14 mouse cellular contexts compared by ENCODE assay signal in the genomic region with DNA sequence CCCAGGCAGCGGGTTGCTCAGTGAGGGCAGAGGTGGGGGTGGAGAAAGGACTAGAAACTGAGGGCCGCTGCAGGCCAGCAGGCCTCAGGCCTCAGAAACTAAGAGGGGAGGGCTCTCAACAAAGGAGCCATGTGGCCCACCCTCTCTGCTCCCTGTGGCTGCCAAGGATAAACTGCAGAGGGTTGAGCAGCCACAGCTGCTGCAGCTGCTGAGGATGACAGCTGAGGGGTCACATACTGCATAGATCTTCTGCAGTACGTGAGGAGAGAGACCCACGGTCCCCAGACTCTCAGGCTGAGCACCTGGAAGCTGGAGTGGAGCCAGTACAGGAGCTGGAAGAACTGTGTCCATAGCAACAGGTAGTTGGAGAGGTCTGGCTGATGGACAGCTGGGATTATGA. TPM values are rescaled to one million over a fixed set of nuclear protein-coding genes. Genes with fewer than 3 reads are reported as not detected.
A peak's percentile ranks its signal among the peaks of the same experiment; 100 is the strongest.
DNase-seq lines count a peak whose midpoint lies in the region; ATAC-seq and TF ChIP-seq lines count a peak whose summit lies in the region.
"Had no signal": no experiment of that assay in that cellular context is flagged by ENCODE, and none has a peak within 500 bp of the region (broad histone marks: within the 10 kb centered on the region; RNA-seq: fewer than 3 reads in every experiment).

No protein-coding gene starts in this region.

- H3K27me3 ChIP-seq in intestine, embryonic 14.5 days (replicated peaks; ENCODE audit: control insufficient read depth, insufficient read depth, low read length), result no peaks in the 10 kb centered on the region
- H3K27me3 ChIP-seq in intestine, postnatal 0 days (replicated peaks; ENCODE audit: control insufficient read depth, insufficient read depth, low read length), result no peaks in the 10 kb centered on the region
- no peaks in the 10 kb centered on the region for H3K27me3 ChIP-seq in lung, postnatal 0 days (replicated peaks; ENCODE audit: insufficient read depth, low read length)
- no peaks in the 10 kb centered on the region for H3K27me3 ChIP-seq in intestine, embryonic 16.5 days (replicated peaks; ENCODE audit: control insufficient read depth, insufficient read depth, low read length)
- H3K27me3 ChIP-seq in stomach, embryonic 15.5 days (replicated peaks), result no peaks in the 10 kb centered on the region
- H3K27me3 ChIP-seq: forebrain, embryonic 13.5 days; midbrain, embryonic 13.5 days had no signal

- peak; percentile 81 for ATAC-seq in intestine, embryonic 14.5 days (replicated peaks; ENCODE audit: low FRiP score, low TSS enrichment, low read depth)
- no peak for ATAC-seq in intestine, postnatal 0 days
- ATAC-seq in lung, postnatal 0 days, result peak; percentile 66
- ATAC-seq in intestine, embryonic 16.5 days, result peak; percentile 28; the same call in 1 of the 2 replicates
- peak; percentile 69 for ATAC-seq in stomach, embryonic 15.5 days (ENCODE audit: insufficient read depth, low FRiP score, low read depth)
- ATAC-seq: forebrain, embryonic 13.5 days; inflammation-experienced regulatory T-cells, adult 6 months; midbrain, embryonic 13.5 days had no signal

- H3K4me1 ChIP-seq in intestine, embryonic 14.5 days (replicated peaks; ENCODE audit: control insufficient read depth, insufficient read depth, low read length), result peaks cover 11% of the 10 kb centered on the region; the same call in 1 of the 2 replicates
- 0 out of 2 replicates have a peak, but pooled peaks cover 5% of the 10 kb centered on the region for H3K4me1 ChIP-seq in intestine, postnatal 0 days (replicated peaks; ENCODE audit: control insufficient read depth, insufficient read depth, low read length)
- H3K4me1 ChIP-seq in lung, postnatal 0 days (ENCODE audit: insufficient read depth, low read depth, low read length), result no peaks in the 10 kb centered on the region
- peaks cover 15% of the 10 kb centered on the region; the same call in 1 of the 2 replicates for H3K4me1 ChIP-seq in intestine, embryonic 16.5 days (ENCODE audit: control insufficient read depth, insufficient read depth, low read length)
- H3K4me1 ChIP-seq in stomach, embryonic 15.5 days, result peaks cover 14% of the 10 kb centered on the region; the same call in 1 of the 2 replicates
- H3K4me1 ChIP-seq: forebrain, embryonic 13.5 days; midbrain, embryonic 13.5 days had no signal

- peak overlapping the region; percentile 19; the same call in 1 of the 2 replicates for H3K27ac ChIP-seq in intestine, embryonic 14.5 days (ENCODE audit: low read depth)
- no peak overlapping the region for H3K27ac ChIP-seq in intestine, postnatal 0 days (ENCODE audit: low read depth, low read length)
- no peak overlapping the region for H3K27ac ChIP-seq in lung, postnatal 0 days (ENCODE audit: low read length)
- H3K27ac ChIP-seq in intestine, embryonic 16.5 days (ENCODE audit: low read length), result no peak overlapping the region
- peak overlapping the region; percentile 16; the same call in 1 of the 2 replicates for H3K27ac ChIP-seq in stomach, embryonic 15.5 days
- H3K27ac ChIP-seq: forebrain, embryonic 13.5 days; midbrain, embryonic 13.5 days had no signal

- no peak for TF ChIP-seq CTCF in intestine, postnatal 0 days (IDR thresholded peaks at IDR 0.05; ENCODE audit: low read depth)
- TF ChIP-seq CTCF in lung, postnatal 0 days (IDR thresholded peaks at IDR 0.05), result no peak

- DNase-seq in intestine, embryonic 14.5 days (ENCODE audit: low spot score), result no peak
- peak; percentile 56 for DNase-seq in lung, postnatal 0 days (ENCODE audit: low spot score)
- no peak for DNase-seq in lung, postnatal 36 days
- no peak for DNase-seq in gastrocnemius, postnatal 4 days (ENCODE audit: low spot score in 2 of 2)
- DNase-seq: cerebellum, adult 18-20 months; gastrocnemius, postnatal 10 days; layer of hippocampus, adult 9-11 months had no signal

- 40% methylated on average over 4 of the region's 4 CpGs for WGBS in intestine, embryonic 14.5 days
- WGBS in intestine, postnatal 0 days, result 60% methylated on average over 4 of the region's 4 CpGs
- WGBS in lung, postnatal 0 days, result 34% methylated on average over 4 of the region's 4 CpGs
- 56% methylated on average over 4 of the region's 4 CpGs for WGBS in intestine, embryonic 16.5 days
- WGBS in stomach, embryonic 15.5 days, result 40% methylated on average over 4 of the region's 4 CpGs

- no peak overlapping the region for H3K4me3 ChIP-seq in intestine, embryonic 14.5 days (ENCODE audit: low read depth, low read length)
- no peak overlapping the region for H3K4me3 ChIP-seq in intestine, postnatal 0 days (ENCODE audit: low read depth, low read length)
- no peak overlapping the region for H3K4me3 ChIP-seq in lung, postnatal 0 days (ENCODE audit: low read depth, low read length)
- H3K4me3 ChIP-seq in intestine, embryonic 16.5 days (ENCODE audit: low read length), result no peak overlapping the region
- H3K4me3 ChIP-seq in stomach, embryonic 15.5 days (replicated peaks), result no peak overlapping the region
- H3K4me3 ChIP-seq: forebrain, embryonic 13.5 days; midbrain, embryonic 13.5 days had no signal

- no peaks in the 10 kb centered on the region for H3K36me3 ChIP-seq in intestine, embryonic 14.5 days (ENCODE audit: control insufficient read depth, insufficient read depth, low read length)
- no peaks in the 10 kb centered on the region for H3K36me3 ChIP-seq in intestine, postnatal 0 days (ENCODE audit: control insufficient read depth, insufficient read depth)
- H3K36me3 ChIP-seq in lung, postnatal 0 days (ENCODE audit: insufficient read depth, low read length), result no peaks in the 10 kb centered on the region
- H3K36me3 ChIP-seq in intestine, embryonic 16.5 days (ENCODE audit: control insufficient read depth, insufficient read depth, low read length), result no peaks in the 10 kb centered on the region
- H3K36me3 ChIP-seq in stomach, embryonic 15.5 days, result no peaks in the 10 kb centered on the region
- H3K36me3 ChIP-seq: G1E; midbrain, embryonic 13.5 days had no signal

- H3K9me3 ChIP-seq in intestine, embryonic 14.5 days (ENCODE audit: control insufficient read depth, low read length), result no peaks in the 10 kb centered on the region
- H3K9me3 ChIP-seq in intestine, postnatal 0 days (ENCODE audit: control insufficient read depth), result no peaks in the 10 kb centered on the region
- no peaks in the 10 kb centered on the region for H3K9me3 ChIP-seq in lung, postnatal 0 days (ENCODE audit: low read length)
- H3K9me3 ChIP-seq in intestine, embryonic 16.5 days (ENCODE audit: control insufficient read depth, low read length), result no peaks in the 10 kb centered on the region
- H3K9me3 ChIP-seq in stomach, embryonic 15.5 days, result no peaks in the 10 kb centered on the region
- H3K9me3 ChIP-seq: forebrain, embryonic 13.5 days; G1E; midbrain, embryonic 13.5 days had no signal

- no peak overlapping the region for H3K4me2 ChIP-seq in intestine, embryonic 14.5 days (ENCODE audit: low read length)
- no peak overlapping the region for H3K4me2 ChIP-seq in intestine, postnatal 0 days (replicated peaks; ENCODE audit: low read depth)
- no peak overlapping the region for H3K4me2 ChIP-seq in lung, postnatal 0 days (replicated peaks; ENCODE audit: low read depth, low read length)
- no peak overlapping the region for H3K4me2 ChIP-seq in intestine, embryonic 16.5 days (ENCODE audit: low read depth, low read length)
- no peak overlapping the region for H3K4me2 ChIP-seq in stomach, embryonic 15.5 days
- H3K4me2 ChIP-seq: forebrain, embryonic 13.5 days; midbrain, embryonic 13.5 days had no signal

- no peak overlapping the region for H3K9ac ChIP-seq in intestine, embryonic 14.5 days (ENCODE audit: low read length)
- H3K9ac ChIP-seq in intestine, postnatal 0 days (ENCODE audit: low read depth, low read length), result no peak overlapping the region
- H3K9ac ChIP-seq in lung, postnatal 0 days (replicated peaks; ENCODE audit: low read depth), result no peak overlapping the region
- H3K9ac ChIP-seq in intestine, embryonic 16.5 days (ENCODE audit: low read depth, low read length), result no peak overlapping the region
- no peak overlapping the region for H3K9ac ChIP-seq in stomach, embryonic 15.5 days
- H3K9ac ChIP-seq: forebrain, embryonic 13.5 days; midbrain, embryonic 13.5 days had no signal

- no peak for TF ChIP-seq EP300 in lung, postnatal 0 days (IDR thresholded peaks at IDR 0.05)

RNA-seq across cellular contexts. Expression of a gene that starts 5.8 kb away (rescaled TPM):
- polyA plus RNA-seq in intestine, embryonic 14.5 days (2014; fragmentation: Nextera tagmentation; extraction: Ambion mirVana), result 13.2 and 17.8 TPM in 2 replicates
- 76.3 and 80.0 TPM in 2 replicates for polyA plus RNA-seq in intestine, postnatal 0 days (2015; fragmentation: Nextera tagmentation; extraction: Ambion mirVana)
- polyA plus RNA-seq in lung, postnatal 0 days (2015; fragmentation: Nextera tagmentation; extraction: Ambion mirVana), result 9.1 and 12.4 TPM in 2 replicates
- polyA plus RNA-seq in intestine, embryonic 16.5 days (2015; fragmentation: Nextera tagmentation; extraction: Ambion mirVana), result 32.2 and 33.6 TPM in 2 replicates
- polyA plus RNA-seq in stomach, embryonic 15.5 days (2015; fragmentation: Nextera tagmentation; extraction: Ambion mirVana), result 16.6 and 20.9 TPM in 2 replicates
- 10 to 100 TPM; 12.9 to 17.5 TPM for total RNA-seq in gastrocnemius, postnatal 4 days (2021)

RNA-seq across cellular contexts. Expression of a gene that starts 54.6 kb away (rescaled TPM):
- polyA plus RNA-seq in intestine, embryonic 14.5 days (2014; fragmentation: Nextera tagmentation; extraction: Ambion mirVana), result 15.9 and 16.7 TPM in 2 replicates
- 7.0 and 7.9 TPM in 2 replicates for polyA plus RNA-seq in intestine, postnatal 0 days (2015; fragmentation: Nextera tagmentation; extraction: Ambion mirVana)
- 6.7 and 9.5 TPM in 2 replicates for polyA plus RNA-seq in lung, postnatal 0 days (2015; fragmentation: Nextera tagmentation; extraction: Ambion mirVana)
- 6.9 and 7.9 TPM in 2 replicates for polyA plus RNA-seq in intestine, embryonic 16.5 days (2015; fragmentation: Nextera tagmentation; extraction: Ambion mirVana)
- polyA plus RNA-seq in stomach, embryonic 15.5 days (2015; fragmentation: Nextera tagmentation; extraction: Ambion mirVana), result 11.6 and 12.3 TPM in 2 replicates
- 10 to 100 TPM; 27.1 to 27.2 TPM for total RNA-seq in gastrocnemius, postnatal 4 days (2021)

Comparison
In these comparisons a context has a peak if more than half of its experiments do, and no peak if none do; other contexts are left out.
1. H3K27ac ChIP-seq: peak in intestine, embryonic 14.5 days (single experiment) and stomach, embryonic 15.5 days (single experiment); none in intestine, postnatal 0 days (single experiment), lung, postnatal 0 days (single experiment) and intestine, embryonic 16.5 days (single experiment).